Mouse (Mus musculus) gonadal fat pad, adult 2 months (tissue): ENCODE measurements around the gene F7. TPM values are rescaled to one million over a fixed set of nuclear protein-coding genes. Genes with fewer than 3 reads are reported as not detected.
"Not testable (repeated sequence)": the region's sequence is repeated elsewhere in the genome, so short reads cannot be mapped to it uniquely, and the experiment has no call there.

Experiments used
- DNase-seq: peaks from one replicate; pipeline ENCODE4 v3.0.0-alpha.2; 2012; ENCODE audit warnings: low read depth
- polyA plus RNA-seq: library from polyadenylated mRNA; depleted of rRNA; stranded (reverse); fragments of >200 nt; gene quantifications from 2 replicates; pipeline ENCODE4 v1.2.3, GENCODE M21; 2012; rRNA removed

The F7 gene
- polyA plus RNA-seq, 1 experiment = 1.5 TPM

GRCm38 (mm10) chr8:13028482-13028881 is 2.6 kb downstream of the F7 start:
- peak; percentile 4 for DNase-seq

GRCm38 (mm10) chr8:13036346-13036812 is 10.5 kb downstream of the F7 start:
- no peak for DNase-seq

DNA sequence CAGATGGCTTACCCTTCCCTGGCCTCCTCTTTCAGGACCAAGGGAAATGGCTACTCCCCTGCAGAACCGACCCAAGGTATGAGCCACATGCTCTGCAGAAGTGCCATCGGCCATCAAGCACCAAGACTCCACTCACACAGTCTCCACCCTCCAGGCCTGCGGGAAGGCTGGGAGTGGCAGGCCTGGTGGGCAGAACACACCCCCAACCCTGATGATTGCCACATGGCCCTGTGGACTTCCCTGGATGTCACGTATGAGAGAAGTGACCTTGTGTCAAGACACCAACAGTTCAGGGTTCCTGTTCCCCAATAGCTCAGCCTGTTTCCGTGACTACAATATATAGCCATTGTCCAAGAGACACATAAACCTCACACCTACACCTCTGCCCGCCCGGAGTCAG is 11.2 kb downstream of the F7 start, which contains the start of gene F10:
TSS of gene F10 (plus strand) at position 294 of the 400 bp plus-strand sequence.
- DNase-seq = no peak

GRCm38 (mm10) chr8:13037569-13037968 is 11.7 kb downstream of the F7 start:
- no peak for DNase-seq

DNA sequence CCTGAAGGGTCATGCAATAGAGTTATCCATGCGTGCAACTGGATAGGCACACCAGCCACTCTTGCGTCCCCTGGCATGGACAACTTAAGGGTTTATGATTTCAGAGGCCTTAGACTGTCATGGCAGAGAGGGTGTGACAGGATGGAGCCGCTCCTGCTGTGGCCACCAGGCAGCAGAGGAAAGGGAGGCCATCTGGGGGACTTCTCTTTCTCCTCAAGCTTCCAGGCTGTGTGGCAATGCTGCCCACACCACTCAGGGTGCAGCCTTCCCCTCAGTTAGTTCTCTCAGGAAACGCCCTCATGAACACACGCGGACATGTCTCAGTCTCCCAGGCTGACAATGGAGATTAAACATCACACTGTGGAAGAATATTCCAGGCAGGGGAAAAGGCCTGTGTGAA is 13.2 kb downstream of the F7 start:
- DNase-seq = no peak

DNA sequence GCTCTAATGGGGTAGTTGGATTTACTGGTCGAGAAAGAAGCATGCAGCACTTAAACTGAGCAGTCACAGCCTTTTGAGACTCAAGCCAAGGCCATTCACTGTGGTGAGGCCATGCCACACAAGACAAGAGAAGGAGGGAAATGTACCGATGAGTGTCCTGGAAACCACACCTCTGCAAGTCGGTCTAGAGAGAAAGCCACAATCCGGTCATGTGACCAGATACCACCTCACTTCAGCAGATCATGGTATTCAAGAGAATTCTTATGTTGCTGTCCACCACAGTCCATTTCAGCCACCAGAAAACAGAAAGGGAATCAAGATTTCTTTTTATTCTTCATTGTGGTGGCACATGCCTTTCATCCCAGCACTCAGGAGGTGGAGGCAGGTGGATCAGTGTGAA is 15.6 kb downstream of the F7 start:
- no peak for DNase-seq

- no peak for DNase-seq
Observed at GRCm38 (mm10) chr8:13047652-13048051, 21.8 kb downstream of the F7 start.

DNA sequence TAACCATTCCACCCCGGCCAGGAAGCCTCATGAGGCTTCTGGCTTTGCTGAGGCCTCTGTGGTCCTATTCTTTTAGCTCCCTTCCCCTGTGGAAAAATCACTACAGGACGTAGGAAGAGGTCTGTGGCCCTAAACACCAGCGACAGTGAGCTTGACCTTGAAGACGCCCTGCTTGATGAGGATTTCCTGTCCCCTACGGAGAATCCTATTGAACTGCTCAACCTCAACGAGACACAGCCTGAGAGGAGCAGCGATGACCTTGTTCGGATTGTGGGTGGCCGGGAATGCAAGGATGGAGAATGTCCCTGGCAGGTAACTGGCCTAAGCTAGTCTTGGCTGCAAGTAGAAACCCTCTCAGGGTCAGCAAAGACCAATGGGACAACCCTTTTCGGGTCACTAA is 24.7 kb downstream of the F7 start:
- no peak for DNase-seq

DNA sequence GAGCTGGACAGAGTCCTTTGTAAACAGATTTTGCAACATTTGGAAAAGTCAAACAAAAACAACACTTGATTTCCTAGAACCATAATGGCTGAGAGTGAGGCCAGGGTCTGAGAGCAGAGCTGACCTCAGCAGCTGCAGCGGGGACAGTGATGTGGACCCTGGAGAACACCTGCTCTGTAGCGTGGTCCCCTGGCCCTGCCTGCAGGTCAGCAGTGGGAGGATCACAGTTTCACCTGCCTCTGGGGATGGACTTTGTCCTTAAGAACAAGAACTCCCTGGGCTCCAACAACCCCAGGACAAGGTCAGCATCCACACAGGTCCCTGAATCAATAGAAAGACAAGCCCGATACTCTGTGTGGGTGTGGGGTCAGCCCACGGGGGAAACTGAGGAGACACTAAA is 31.5 kb downstream of the F7 start:
- DNase-seq = no peak

DNA sequence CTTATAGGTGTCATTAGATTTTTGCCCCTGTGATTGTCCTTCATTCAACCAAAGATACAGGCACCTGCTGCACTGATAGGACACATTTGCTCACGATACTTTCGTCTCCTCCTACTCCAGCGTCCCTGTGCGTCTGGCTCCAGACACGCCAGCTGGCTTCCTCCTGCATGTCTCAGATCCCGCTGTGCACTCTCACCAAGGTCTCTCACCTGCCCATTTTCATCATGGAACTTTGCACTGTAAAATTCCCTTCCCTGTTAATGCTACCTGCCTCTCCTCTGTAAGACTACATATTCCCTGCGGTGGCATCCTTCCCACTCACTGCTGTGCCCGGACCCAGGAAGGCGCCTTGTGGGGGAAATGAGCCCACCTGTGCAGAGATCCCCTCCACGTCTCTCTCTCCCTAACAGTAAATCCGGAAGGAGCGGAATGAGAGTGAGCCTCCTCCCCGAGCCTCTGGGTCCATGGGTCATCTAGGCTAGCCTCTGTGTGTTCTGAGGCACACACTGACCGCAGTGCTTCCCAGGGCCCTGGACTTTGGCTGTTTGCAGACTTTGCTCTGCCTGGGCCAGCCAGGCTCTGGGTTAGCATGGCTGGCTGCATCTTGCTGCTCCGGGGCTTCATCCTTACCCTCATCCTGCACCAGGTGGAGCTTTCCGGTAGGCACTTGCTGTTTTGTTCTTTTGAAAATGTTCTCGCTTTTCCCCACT is 34.8 kb downstream of the F7 start, which contains the start of gene Proz:
TSS of gene Proz (plus strand) at position 474 of the 710 bp plus-strand sequence.
- DNase-seq = no peak

DNA sequence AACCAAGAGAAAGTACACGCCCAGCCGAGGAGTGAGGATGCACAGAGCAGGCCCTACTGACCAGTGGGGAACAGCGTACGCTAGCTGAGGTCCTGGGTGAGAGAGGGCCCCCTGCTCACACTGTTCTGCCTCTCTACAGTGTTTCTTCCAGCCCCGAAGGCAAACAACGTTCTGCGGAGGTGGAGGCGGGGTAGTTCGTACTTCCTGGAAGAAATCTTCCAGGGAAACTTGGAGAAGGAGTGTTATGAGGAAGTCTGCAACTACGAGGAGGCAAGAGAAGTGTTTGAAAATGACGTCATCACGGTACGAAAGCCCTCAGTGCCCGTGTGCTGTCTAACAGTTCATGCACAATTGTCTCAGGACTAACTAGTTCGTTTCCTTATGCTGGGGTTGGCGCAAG is 37.3 kb downstream of the F7 start:
- DNase-seq = no peak

DNA sequence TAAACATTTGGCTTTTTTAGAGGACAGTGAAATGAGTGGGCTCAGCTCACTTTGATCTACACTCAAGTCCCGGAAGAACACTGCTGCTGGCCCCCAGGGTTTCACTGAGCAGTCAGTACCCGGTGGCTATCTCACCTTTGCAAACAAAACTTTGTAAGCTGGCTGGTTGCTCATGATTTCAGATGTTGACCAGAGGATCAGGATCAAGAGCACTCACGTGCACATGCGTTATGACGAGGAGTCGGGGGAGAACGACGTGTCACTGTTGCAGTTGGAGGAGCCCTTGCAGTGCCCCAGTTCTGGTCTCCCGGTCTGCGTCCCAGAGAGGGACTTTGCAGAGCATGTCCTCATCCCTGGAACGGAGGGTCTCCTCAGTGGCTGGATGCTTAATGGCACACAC is 47.4 kb downstream of the F7 start:
- no peak for DNase-seq

- no peak for DNase-seq
Observed at GRCm38 (mm10) chr8:13075044-13075443, 49.2 kb downstream of the F7 start.

- DNase-seq = not testable (repeated sequence)
Observed at GRCm38 (mm10) chr8:13075579-13075978, 49.7 kb downstream of the F7 start.

DNA sequence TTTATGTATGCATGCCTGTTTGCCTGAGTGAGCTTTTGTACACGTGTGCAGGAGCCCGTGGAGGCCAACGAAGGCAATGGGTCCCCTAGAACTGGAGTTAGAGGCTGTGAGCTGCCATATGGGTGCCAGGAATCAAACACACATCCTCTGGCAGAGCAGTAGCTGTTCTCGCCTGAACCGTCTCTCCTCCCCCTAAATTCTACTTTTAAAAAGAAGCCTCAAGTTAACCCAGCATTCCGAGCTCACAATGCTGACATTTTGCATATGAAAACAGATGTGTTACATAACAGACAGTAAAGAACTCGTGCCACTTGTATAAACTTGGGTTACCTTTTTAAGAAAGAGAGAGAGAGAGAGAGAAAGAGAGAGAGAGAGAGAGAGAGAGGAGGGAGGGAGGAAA is 51.7 kb downstream of the F7 start:
- no peak for DNase-seq

Other genes starting within 250 kb of the F7 start
- gene Mcf2l, start 152.2 kb upstream of the F7 start, polyA plus RNA-seq = 19.7 and 20.5 TPM in 2 replicates
- gene F10, start 11.3 kb downstream of the F7 start, polyA plus RNA-seq = 1.2 and 2.5 TPM in 2 replicates
- gene Proz, start 34.9 kb downstream of the F7 start, polyA plus RNA-seq = 0.50 and 0.88 TPM in 2 replicates
- gene Pcid2, start 79.4 kb downstream of the F7 start, polyA plus RNA-seq = 20.9 and 22.1 TPM in 2 replicates
- gene Cul4a, start 79.6 kb downstream of the F7 start, polyA plus RNA-seq = 49.4 and 53.2 TPM in 2 replicates
- gene Lamp1, start 133.1 kb downstream of the F7 start, polyA plus RNA-seq = 1,248 and 1,383 TPM in 2 replicates
- gene Grtp1, start 174.6 kb downstream of the F7 start, polyA plus RNA-seq = 12.4 and 27.1 TPM in 2 replicates
- gene Adprhl1, start 228.1 kb downstream of the F7 start, polyA plus RNA-seq = 0.19 and 0.41 TPM in 2 replicates